In genomic region chr1:167638053-167638452, GRCm38 (mm10) we compare ENCODE assay signal across 10 mouse cellular contexts. TPM values are rescaled to one million over a fixed set of nuclear protein-coding genes. Genes with fewer than 3 reads are reported as not detected.
A peak's percentile ranks its signal among the peaks of the same experiment; 100 is the strongest.
DNase-seq lines count a peak whose midpoint lies in the region; ATAC-seq and TF ChIP-seq lines count a peak whose summit lies in the region.
"Had no signal": no experiment of that assay in that cellular context is flagged by ENCODE, and none has a peak within 500 bp of the region (broad histone marks: within the 10 kb centered on the region; RNA-seq: fewer than 3 reads in every experiment).

No protein-coding gene starts in this region.

- H3K36me3 ChIP-seq in kidney, embryonic 15.5 days = no peaks in the 10 kb centered on the region
- no peaks in the 10 kb centered on the region for H3K36me3 ChIP-seq in kidney, embryonic 16.5 days (ENCODE audit: insufficient read depth, low read length)
- H3K36me3 ChIP-seq: lung, embryonic 15.5 days had no signal

- H3K9ac ChIP-seq in kidney, embryonic 15.5 days = no peak overlapping the region
- H3K9ac ChIP-seq in kidney, embryonic 16.5 days (replicated peaks; ENCODE audit: low read length) = no peak overlapping the region
- H3K9ac ChIP-seq: lung, embryonic 15.5 days had no signal

- ATAC-seq in kidney, embryonic 15.5 days (replicated peaks; ENCODE audit: low FRiP score) = 0 out of 2 replicates have a peak, but pooled peaks have one; percentile 25
- no peak for ATAC-seq in kidney, embryonic 16.5 days (ENCODE audit: low FRiP score, low TSS enrichment)
- peak; percentile 77 for ATAC-seq in granulocyte monocyte progenitor cell, adult 5-6 weeks (replicated peaks; ENCODE audit: poor library complexity, severe bottlenecking)

- H3K4me3 ChIP-seq in cerebellum, adult 2 months (replicated peaks; ENCODE audit: insufficient read depth, low read depth, low read length) = no peak overlapping the region
- no peak overlapping the region for H3K4me3 ChIP-seq in kidney, embryonic 15.5 days (replicated peaks)
- no peak overlapping the region for H3K4me3 ChIP-seq in kidney, embryonic 16.5 days (ENCODE audit: low read length)
- H3K4me3 ChIP-seq: lung, embryonic 15.5 days had no signal

- TF ChIP-seq POLR2A in cerebellum, adult 2 months (IDR thresholded peaks at IDR 0.05; ENCODE audit: borderline replicate concordance, insufficient read depth, low read length) = no peak

- H3K27ac ChIP-seq in cerebellum, adult 2 months (ENCODE audit: insufficient read depth, low read length) = no peak overlapping the region
- H3K27ac ChIP-seq in kidney, embryonic 15.5 days = no peak overlapping the region
- H3K27ac ChIP-seq in kidney, embryonic 16.5 days (ENCODE audit: low read length) = no peak overlapping the region
- H3K27ac ChIP-seq: lung, embryonic 15.5 days had no signal

- no peaks in the 10 kb centered on the region for H3K9me3 ChIP-seq in kidney, embryonic 15.5 days (replicated peaks)
- no peaks in the 10 kb centered on the region for H3K9me3 ChIP-seq in kidney, embryonic 16.5 days (ENCODE audit: low read length)
- H3K9me3 ChIP-seq: lung, embryonic 15.5 days had no signal

- peak; percentile 22 to 37 for DNase-seq in cerebellum, adult 2 months
- DNase-seq in cerebellum, adult 8-10 months = no peak
- peak; percentile 15 for DNase-seq in adrenal gland, adult 2 months
- DNase-seq in lung, postnatal 14 days = peak; percentile 35
- DNase-seq in thymus, postnatal 14 days = peak; percentile 31

- no peak overlapping the region for H3K4me2 ChIP-seq in kidney, embryonic 15.5 days
- no peak overlapping the region for H3K4me2 ChIP-seq in kidney, embryonic 16.5 days (replicated peaks; ENCODE audit: low read depth, low read length)
- H3K4me2 ChIP-seq: lung, embryonic 15.5 days had no signal

- no peaks in the 10 kb centered on the region for H3K27me3 ChIP-seq in cerebellum, adult 2 months (ENCODE audit: control insufficient read depth, insufficient read depth, low read length)
- peaks cover 7% of the 10 kb centered on the region for H3K27me3 ChIP-seq in kidney, embryonic 15.5 days
- H3K27me3 ChIP-seq in kidney, embryonic 16.5 days (ENCODE audit: insufficient read depth, low read length) = no peaks in the 10 kb centered on the region

- no peaks in the 10 kb centered on the region; the same call in 1 of the 2 replicates for H3K4me1 ChIP-seq in cerebellum, adult 2 months (ENCODE audit: control insufficient read depth, insufficient read depth, low read length)
- no peaks in the 10 kb centered on the region for H3K4me1 ChIP-seq in kidney, embryonic 15.5 days
- H3K4me1 ChIP-seq in kidney, embryonic 16.5 days (ENCODE audit: insufficient read depth, low read length) = no peaks in the 10 kb centered on the region
- H3K4me1 ChIP-seq: lung, embryonic 15.5 days had no signal

- WGBS in cerebellum, adult 2 months = 31% methylated on average over 13 of the region's 13 CpGs
- WGBS in kidney, embryonic 15.5 days = 43% methylated on average over 13 of the region's 13 CpGs
- WGBS in kidney, embryonic 16.5 days = 49% methylated on average over 13 of the region's 13 CpGs

- peak; percentile 58 for TF ChIP-seq CTCF in cerebellum, adult 2 months (IDR thresholded peaks at IDR 0.05; ENCODE audit: borderline replicate concordance, insufficient read depth, low read depth, low read length)

RNA-seq across cellular contexts. Expression of gene Rxrg, which starts 39.9 kb away (rescaled TPM):
- 1.6 and 1.7 TPM in 2 replicates for polyA plus RNA-seq in cerebellum, adult 2 months (2012; rRNA removed)
- 2.3 and 2.8 TPM in 2 replicates for polyA plus RNA-seq in kidney, embryonic 15.5 days (2015; fragmentation: Nextera tagmentation; extraction: Ambion mirVana)
- 1.9 and 2.1 TPM in 2 replicates for polyA plus RNA-seq in kidney, embryonic 16.5 days (2015; fragmentation: Nextera tagmentation; extraction: Ambion mirVana)
- total RNA-seq in adrenal gland, adult 2 months (2021) = 10 to 100 TPM in 1 of 2 experiments, 1 to 10 TPM in 1; 5.4 to 10.0 TPM
- 3.4 and 4.7 TPM in 2 replicates for polyA plus RNA-seq in adrenal gland, adult 2 months (2012; rRNA removed)
- total RNA-seq in granulocyte monocyte progenitor cell, adult 5-6 weeks (2014; fragmentation: Nextera tagmentation) = not detected in 2 replicates
- total RNA-seq in granulocyte monocyte progenitor cell, adult 5-6 weeks (2017) = not detected in 2 replicates

RNA-seq across cellular contexts. Expression of gene Lmx1a, which starts 51.0 kb away (rescaled TPM):
- 1.1 and 1.3 TPM in 2 replicates for polyA plus RNA-seq in cerebellum, adult 2 months (2012; rRNA removed)
- 0.09 and 0.17 TPM in 2 replicates for polyA plus RNA-seq in kidney, embryonic 15.5 days (2015; fragmentation: Nextera tagmentation; extraction: Ambion mirVana)
- polyA plus RNA-seq in kidney, embryonic 16.5 days (2015; fragmentation: Nextera tagmentation; extraction: Ambion mirVana) = 0.05 TPM in 2 replicates
- total RNA-seq in adrenal gland, adult 2 months (2021) = under 1 TPM in 1 of 2 experiments, not detected in 1; 0.14 TPM
- polyA plus RNA-seq in adrenal gland, adult 2 months (2012; rRNA removed) = not detected in 2 replicates
- total RNA-seq in granulocyte monocyte progenitor cell, adult 5-6 weeks (2014; fragmentation: Nextera tagmentation) = not detected in 2 replicates
- not detected in 2 replicates for total RNA-seq in granulocyte monocyte progenitor cell, adult 5-6 weeks (2017)
- polyA plus RNA-seq: frontal cortex, adult 2 months; lung, embryonic 15.5 days had no signal
